Mouse (Mus musculus) heart, embryonic 16.5 days (tissue): ENCODE results near the gene Gsg1l. TPM values are rescaled to one million over a fixed set of nuclear protein-coding genes. Genes with fewer than 3 reads are reported as not detected.

Experiments
- ATAC-seq: fragments of 200-750 bp; cut with Nextera tagmentation; replicated peaks from 2 replicates; pipeline ENCODE4 v1.8.0; 2017; ENCODE audit warnings: moderate number of reproducible peaks; ENCODE audit not compliant: insufficient read depth, low FRiP score; ENCODE audit errors: extremely low read depth
- H3K27ac ChIP-seq: fragments of 300-500 bp; sonication (generic); 2 replicates; pipeline ENCODE4 v1.5.1; 2014; ENCODE audit warnings: mild to moderate bottlenecking, low read length, control low read depth, moderate library complexity
- H3K27me3 ChIP-seq: fragments of 300-500 bp; sonication (generic); 2 replicates; pipeline ENCODE4 v1.6.1; 2014; ENCODE audit warnings: low read length, mixed read lengths; ENCODE audit not compliant: control insufficient read depth, insufficient read depth
- H3K36me3 ChIP-seq: fragments of 300-500 bp; sonication (generic); 2 replicates; pipeline ENCODE4 v1.6.1; 2014; ENCODE audit not compliant: control insufficient read depth, insufficient read depth
- H3K4me1 ChIP-seq: fragments of 300-500 bp; sonication (generic); 2 replicates; pipeline ENCODE4 v1.6.1; 2014; ENCODE audit warnings: low read length, mixed read lengths; ENCODE audit not compliant: control insufficient read depth, insufficient read depth
- H3K4me2 ChIP-seq: fragments of 300-500 bp; sonication (generic); 2 replicates; pipeline ENCODE4 v1.6.1; 2014; ENCODE audit warnings: low read depth, mild to moderate bottlenecking, control low read depth, low read length
- H3K4me3 ChIP-seq: fragments of 300-500 bp; sonication (generic); 2 replicates; pipeline ENCODE4 v1.5.1; 2014; ENCODE audit warnings: mild to moderate bottlenecking, control low read depth, low read length
- H3K9ac ChIP-seq: fragments of 300-500 bp; sonication (generic); 2 replicates; pipeline ENCODE4 v1.6.1; 2014; ENCODE audit warnings: low read length, control low read depth
- H3K9me3 ChIP-seq: fragments of 300-500 bp; sonication (generic); replicated peaks from 2 replicates; pipeline ENCODE4 v1.6.1; 2016; ENCODE audit warnings: low read length; ENCODE audit not compliant: control insufficient read depth
- WGBS: fragments of 180-500 bp; shearing (Covaris S2); extraction: QIAGEN DNeasy Blood & Tissue Kit; methylation state at CpG from one replicate; pipeline ENCODE4 v1.1.7; 2014; 5-methylcytosine and 5-hydroxymethylcytosine counted together
- polyA plus RNA-seq: library from polyadenylated mRNA; unstranded; fragments of >200 nt; fragmentation: Nextera tagmentation; extraction: Ambion mirVana; gene quantifications from 2 replicates; pipeline ENCODE4 v1.2.1, GENCODE M21; 2015

Gsg1l gene
- polyA plus RNA-seq, 1 experiment from 2014 or later: 7.5 TPM

DNA sequence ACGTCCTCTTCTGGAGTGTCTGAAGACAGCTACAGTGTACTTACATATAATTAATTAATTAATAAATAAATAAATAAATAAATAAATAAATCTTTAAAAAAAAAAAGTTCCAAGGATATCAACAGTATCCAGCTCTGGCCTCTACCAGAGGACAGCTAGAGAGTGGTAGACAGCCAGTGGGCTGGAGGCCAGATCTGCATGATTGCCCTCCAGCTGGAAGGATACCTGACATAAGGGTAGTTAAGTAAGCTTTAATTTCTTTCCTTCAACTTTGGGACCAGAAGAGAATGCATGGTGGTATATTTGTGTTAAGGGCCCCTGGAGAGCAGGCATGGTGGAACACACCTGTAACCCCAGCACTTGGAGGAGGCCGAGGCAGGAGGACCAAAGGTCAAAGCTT lies 17.6 kb upstream of the Gsg1l start:
- H3K4me3 ChIP-seq: no peak overlapping the region
- H3K9ac ChIP-seq: no peak overlapping the region
- no peaks in the 10 kb centered on the region for H3K27me3 ChIP-seq
- no peak overlapping the region for H3K27ac ChIP-seq
- no peak overlapping the region for H3K4me2 ChIP-seq
- H3K9me3 ChIP-seq: no peaks in the 10 kb centered on the region
- ATAC-seq: no peak
- H3K36me3 ChIP-seq: peaks cover 44% of the 10 kb centered on the region
- 84% methylated on average over 2 of the region's 2 CpGs for WGBS
- H3K4me1 ChIP-seq: peaks cover 3% of the 10 kb centered on the region; the same call in 1 of the 2 replicates

DNA sequence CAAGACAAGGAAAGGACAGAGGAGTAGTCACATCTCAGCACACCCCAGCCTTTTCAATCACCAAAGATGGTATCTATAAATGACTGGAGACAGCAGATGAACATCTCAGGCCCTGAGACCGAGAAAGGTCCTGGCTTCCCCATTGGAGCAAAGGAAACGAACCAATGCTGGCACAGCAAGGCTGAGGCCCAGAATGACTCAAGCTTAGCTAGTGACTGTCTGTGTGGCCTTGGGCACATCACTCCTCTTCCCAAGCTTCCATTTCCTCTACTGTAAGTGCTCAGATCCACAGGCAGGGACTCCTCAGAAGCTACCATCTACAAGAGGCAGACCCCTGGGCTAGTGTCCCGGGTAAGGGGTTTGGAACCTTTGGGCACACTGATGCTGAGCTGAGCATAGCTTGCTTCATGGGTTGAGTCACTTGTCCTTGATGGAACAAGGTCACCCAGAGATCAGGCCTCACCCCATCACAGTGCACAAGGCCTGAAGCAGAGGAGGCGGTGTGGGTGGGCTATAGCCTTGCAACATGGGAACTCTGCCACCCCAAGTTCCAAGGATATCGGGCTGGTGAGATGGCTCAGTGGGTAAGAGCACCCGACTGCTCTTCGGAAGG lies 17.1 kb upstream of the Gsg1l start:
- Histone ChIP-seq H3K4me1 (peaks cover 3% of the 10 kb centered on the region; the same call in 1 of the 2 replicates), H3K36me3 (peaks cover 38% of the 10 kb centered on the region), H3K9ac (no peak overlapping the region), H3K4me2 (no peak overlapping the region), H3K4me3 (no peak overlapping the region), H3K9me3 (no peaks in the 10 kb centered on the region), H3K27ac (no peak overlapping the region), H3K27me3 (no peaks in the 10 kb centered on the region)
- ATAC-seq: no peak
- 90% methylated on average over 7 of the region's 7 CpGs for WGBS

DNA sequence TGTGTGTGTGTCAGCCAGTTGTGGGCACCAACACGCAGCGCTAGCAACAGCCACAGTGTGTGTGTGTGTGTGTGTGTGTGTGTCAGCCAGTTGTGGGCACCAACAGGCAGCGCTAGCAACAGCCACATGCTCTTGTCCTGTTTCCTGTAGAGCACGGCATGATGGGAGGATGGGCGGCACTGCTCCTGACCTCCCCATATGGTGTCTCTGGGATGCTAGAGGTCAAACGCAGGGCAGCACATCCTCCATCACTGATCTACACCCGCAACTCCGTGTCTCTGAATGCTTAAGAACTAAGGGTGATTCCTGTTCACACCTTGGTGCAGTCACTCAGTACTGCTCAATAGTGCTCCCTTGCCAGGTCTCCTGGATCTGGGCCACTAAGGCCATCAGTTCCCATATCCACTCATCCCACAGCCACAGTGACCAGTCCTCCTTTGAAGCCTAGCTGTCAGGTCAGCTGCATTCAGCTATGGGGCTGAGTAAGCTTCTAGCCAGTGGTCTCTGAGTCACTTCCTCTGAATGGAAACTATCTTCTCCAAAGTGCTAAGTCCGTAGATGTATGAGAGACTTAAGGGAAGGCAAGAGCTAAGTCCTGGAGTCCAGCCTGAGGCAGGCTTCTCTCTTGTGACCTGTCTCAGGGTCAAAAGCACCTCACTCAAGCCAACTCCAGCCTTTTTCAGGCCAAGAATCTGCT lies 15.2 kb upstream of the Gsg1l start:
- H3K4me3 ChIP-seq: no peak overlapping the region
- H3K4me1 ChIP-seq: peaks cover 3% of the 10 kb centered on the region; the same call in 1 of the 2 replicates
- no peak overlapping the region for H3K9ac ChIP-seq
- H3K9me3 ChIP-seq: no peaks in the 10 kb centered on the region
- H3K27me3 ChIP-seq: no peaks in the 10 kb centered on the region
- no peak overlapping the region for H3K4me2 ChIP-seq
- no peak overlapping the region for H3K27ac ChIP-seq
- no peak for ATAC-seq
- peaks cover 30% of the 10 kb centered on the region for H3K36me3 ChIP-seq
- 68% methylated on average over 8 of the region's 9 CpGs for WGBS

DNA sequence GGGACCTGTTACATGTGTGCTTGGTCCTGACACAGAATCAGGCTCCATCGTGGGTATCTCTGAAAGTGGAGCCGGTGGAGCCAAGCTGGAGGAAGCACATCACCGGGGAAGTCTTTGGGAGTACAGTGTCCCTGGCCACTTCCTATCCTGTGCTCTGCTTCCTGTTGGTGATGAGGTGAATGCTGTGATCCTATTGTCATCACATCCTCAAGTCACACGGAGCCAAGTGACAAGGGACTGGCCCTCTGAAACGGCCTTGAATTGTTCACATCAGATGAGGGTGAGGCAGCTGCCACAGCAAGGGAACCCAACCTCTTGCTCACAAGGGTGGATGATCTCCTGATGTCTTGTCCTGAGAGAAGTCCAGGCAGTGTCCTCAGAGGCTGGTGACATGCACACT lies 14.4 kb upstream of the Gsg1l start:
- WGBS: 43% methylated on average over 5 of the region's 5 CpGs
- no peak overlapping the region for H3K9ac ChIP-seq

DNA sequence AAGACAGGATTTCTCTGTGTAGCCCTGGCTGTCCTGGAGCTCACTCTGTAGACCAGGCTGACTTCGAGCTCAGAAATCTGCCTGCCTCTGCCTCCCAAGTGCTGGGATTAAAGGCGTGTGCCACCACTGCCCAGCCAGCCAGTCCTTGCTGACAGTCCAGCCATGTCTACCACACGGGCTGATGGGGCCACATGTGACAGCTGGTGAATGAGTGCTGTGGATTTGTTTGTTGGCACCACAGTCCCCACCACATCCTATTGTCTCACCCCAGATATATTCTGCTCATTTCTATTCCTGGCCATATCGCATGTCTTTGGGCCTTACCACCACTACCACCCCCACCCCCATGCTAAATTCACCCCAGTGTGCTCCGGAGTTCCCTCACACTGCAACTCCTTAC lies 12.5 kb upstream of the Gsg1l start:
- H3K4me2 ChIP-seq: no peak overlapping the region
- peaks cover 12% of the 10 kb centered on the region for H3K36me3 ChIP-seq
- no peak overlapping the region for H3K9ac ChIP-seq
- no peaks in the 10 kb centered on the region for H3K9me3 ChIP-seq
- H3K4me3 ChIP-seq: no peak overlapping the region
- H3K27ac ChIP-seq: no peak overlapping the region
- no peak for ATAC-seq
- 85% methylated on average over 5 of the region's 5 CpGs for WGBS
- peaks cover 3% of the 10 kb centered on the region; the same call in 1 of the 2 replicates for H3K4me1 ChIP-seq
- no peaks in the 10 kb centered on the region for H3K27me3 ChIP-seq

More for the DNA sequence above, 14.4 kb upstream of the Gsg1l start:
- Histone ChIP-seq H3K4me1 (peaks cover 3% of the 10 kb centered on the region; the same call in 1 of the 2 replicates), H3K36me3 (peaks cover 24% of the 10 kb centered on the region), H3K27ac (no peak overlapping the region), H3K9me3 (no peaks in the 10 kb centered on the region), H3K4me3 (no peak overlapping the region), H3K27me3 (no peaks in the 10 kb centered on the region), H3K4me2 (no peak overlapping the region)
- no peak for ATAC-seq

DNA sequence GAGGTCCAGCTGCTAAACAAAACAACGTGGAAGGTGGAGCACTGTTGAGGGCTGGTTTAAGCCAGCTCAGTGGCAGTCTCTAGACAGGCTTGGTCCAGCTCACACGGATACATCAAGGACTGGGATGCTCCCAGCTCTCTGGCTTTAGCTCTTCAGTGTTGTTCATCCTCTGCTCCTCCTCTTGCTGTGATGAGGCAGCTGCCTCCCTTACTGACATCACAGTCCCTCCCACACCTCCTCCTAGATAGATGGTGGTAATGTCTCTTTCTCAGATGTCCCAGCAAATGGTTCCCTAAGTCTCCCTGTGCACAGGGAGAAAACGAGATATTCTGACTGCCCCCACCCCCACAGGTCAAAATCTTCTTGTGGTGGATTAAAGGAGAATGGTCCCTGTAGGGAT lies 11.0 kb upstream of the Gsg1l start:
- Histone ChIP-seq H3K27ac (no peak overlapping the region), H3K4me3 (no peak overlapping the region), H3K4me1 (peaks cover 5% of the 10 kb centered on the region; the same call in 1 of the 2 replicates), H3K9ac (no peak overlapping the region), H3K27me3 (no peaks in the 10 kb centered on the region), H3K36me3 (peaks cover 3% of the 10 kb centered on the region; the same call in 1 of the 2 replicates), H3K4me2 (no peak overlapping the region), H3K9me3 (no peaks in the 10 kb centered on the region)
- WGBS: 28% methylated on average over 3 of the region's 3 CpGs
- ATAC-seq: no peak

DNA sequence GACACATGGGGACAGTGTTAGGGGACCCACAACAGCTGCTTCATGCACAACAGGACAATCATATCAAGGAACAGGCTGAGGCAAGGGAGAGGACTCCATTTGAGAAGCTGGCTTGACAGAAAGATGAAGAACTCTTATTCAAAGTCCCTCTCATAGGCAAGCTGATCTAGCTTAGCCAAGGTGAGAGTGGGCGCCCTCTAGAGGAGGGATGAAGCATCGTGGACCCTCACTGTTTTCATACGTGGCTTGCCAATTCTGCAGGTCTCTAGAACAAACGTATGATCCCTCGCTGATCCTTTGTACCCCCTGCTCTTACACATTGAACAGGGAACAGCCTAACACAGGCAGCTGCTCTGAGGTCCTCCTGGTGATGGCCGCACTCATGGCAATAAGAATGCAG lies 7.6 kb upstream of the Gsg1l start:
- no peak for ATAC-seq
- 17% methylated on average over 6 of the region's 6 CpGs for WGBS
- no peak overlapping the region for H3K4me3 ChIP-seq

DNA sequence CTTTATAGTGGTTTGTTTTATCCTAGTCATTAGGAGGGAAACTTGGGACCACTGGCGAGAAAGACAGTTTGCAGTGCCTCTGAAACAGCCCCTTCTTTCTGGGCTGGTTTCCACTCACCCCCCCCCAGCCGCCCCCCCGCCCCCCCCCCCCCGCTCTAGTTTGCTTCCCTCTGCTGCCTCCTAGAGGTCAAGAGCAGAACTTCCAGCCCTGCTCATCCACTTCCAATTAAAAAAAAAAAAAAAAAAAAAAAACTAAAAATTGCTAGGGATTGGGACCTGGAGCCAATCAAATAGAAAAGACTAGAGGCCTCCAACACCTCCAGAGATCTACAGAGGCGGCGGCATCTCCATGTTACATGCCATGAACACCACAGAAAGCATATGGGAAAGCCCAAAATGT lies 5.9 kb upstream of the Gsg1l start:
- no peaks in the 10 kb centered on the region for H3K9me3 ChIP-seq
- H3K36me3 ChIP-seq: no peaks in the 10 kb centered on the region
- peaks cover 32% of the 10 kb centered on the region for H3K4me1 ChIP-seq
- 15% methylated on average over 6 of the region's 6 CpGs for WGBS
- ATAC-seq: no peak
- no peak overlapping the region for H3K9ac ChIP-seq
- H3K27ac ChIP-seq: no peak overlapping the region
- peaks cover 12% of the 10 kb centered on the region for H3K27me3 ChIP-seq
- H3K4me3 ChIP-seq: no peak overlapping the region
- H3K4me2 ChIP-seq: no peak overlapping the region

More for the DNA sequence above, 7.6 kb upstream of the Gsg1l start:
- Histone ChIP-seq H3K27ac (no peak overlapping the region), H3K36me3 (no peaks in the 10 kb centered on the region), H3K9me3 (no peaks in the 10 kb centered on the region), H3K4me2 (no peak overlapping the region), H3K4me1 (peaks cover 20% of the 10 kb centered on the region), H3K27me3 (0 out of 2 replicates have a peak, but pooled peaks cover 5% of the 10 kb centered on the region), H3K9ac (no peak overlapping the region)

DNA sequence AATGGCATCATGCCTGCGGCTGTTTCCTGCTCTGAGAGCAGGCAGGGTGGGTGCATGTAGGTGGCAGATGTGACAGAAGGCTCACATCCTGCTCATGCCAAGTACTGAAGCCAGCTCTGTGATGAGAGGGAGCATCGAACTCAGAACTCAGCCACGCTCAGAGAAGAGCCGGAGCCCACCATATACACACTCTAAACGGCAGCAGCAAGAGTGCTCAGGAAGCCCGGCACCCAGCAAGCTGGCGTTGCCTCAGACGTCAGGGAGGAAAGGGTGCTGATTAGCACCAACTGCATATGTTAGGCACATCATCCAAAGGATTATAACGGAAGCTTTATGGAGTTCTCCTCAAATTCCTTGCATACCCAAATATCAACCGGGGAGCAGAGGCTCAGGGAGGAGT lies 5.4 kb upstream of the Gsg1l start:
- no peak overlapping the region for H3K27ac ChIP-seq
- ATAC-seq: no peak
- no peak overlapping the region for H3K4me2 ChIP-seq
- H3K4me3 ChIP-seq: no peak overlapping the region
- H3K9ac ChIP-seq: no peak overlapping the region
- H3K9me3 ChIP-seq: no peaks in the 10 kb centered on the region
- H3K27me3 ChIP-seq: peaks cover 17% of the 10 kb centered on the region
- 43% methylated on average over 10 of the region's 10 CpGs for WGBS
- H3K36me3 ChIP-seq: no peaks in the 10 kb centered on the region
- H3K4me1 ChIP-seq: peaks cover 37% of the 10 kb centered on the region
